In the genomic region with DNA sequence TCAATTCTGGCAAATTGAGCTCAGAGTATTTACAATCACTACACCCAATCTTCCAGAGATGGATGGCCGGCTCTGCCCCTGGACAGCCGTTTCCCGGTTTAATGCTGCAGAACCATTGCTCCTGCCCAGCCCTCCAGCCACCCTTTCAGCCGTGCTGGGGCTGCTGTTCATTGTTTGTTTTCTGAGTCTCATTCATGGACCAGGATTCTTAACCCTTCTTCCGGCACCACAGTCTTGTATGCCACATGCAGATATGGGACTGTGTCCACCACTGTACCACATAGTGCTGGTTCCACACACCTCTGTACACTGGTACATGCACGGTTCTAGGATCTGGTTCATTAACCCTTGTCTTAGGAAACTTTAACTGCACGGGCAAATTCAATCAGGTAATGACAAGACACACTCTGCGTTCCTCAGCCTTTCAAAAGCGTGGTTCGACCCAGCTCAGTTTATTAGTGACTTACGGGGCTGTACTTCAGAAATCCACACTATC, we compare ENCODE assay signal across 25 mouse cellular contexts. TPM values are rescaled to one million over a fixed set of nuclear protein-coding genes. Genes with fewer than 3 reads are reported as not detected.
DNase-seq lines count a peak whose midpoint lies in the region; ATAC-seq and TF ChIP-seq lines count a peak whose summit lies in the region.
"Had no signal": no experiment of that assay in that cellular context is flagged by ENCODE, and none has a peak within 500 bp of the region (broad histone marks: within the 10 kb centered on the region; RNA-seq: fewer than 3 reads in every experiment).

No protein-coding gene starts in this region.

- TF ChIP-seq CTCF in kidney, adult 2 months (conservative IDR thresholded peaks at IDR 0.05; ENCODE audit: insufficient read depth, insufficient read length, low read depth, low read length): no peak
- no peak for TF ChIP-seq CTCF in testis, adult 2 months (IDR thresholded peaks at IDR 0.05; ENCODE audit: control insufficient read depth, insufficient read depth, insufficient replicate concordance, low read depth, low read length)

- no peak for DNase-seq in kidney, postnatal 36 days
- no peak for DNase-seq in kidney, adult 2 months
- DNase-seq in kidney, postnatal 4 days: peak; percentile 21 to 43
- DNase-seq in kidney, adult 8-10 months: no peak
- DNase-seq in testis, postnatal 10 days (ENCODE audit: low spot score): no peak
- DNase-seq: adrenal gland, adult 8-10 months; adrenal gland, postnatal 14 days; adrenal gland, postnatal 36 days; B cell, adult 2 months; cerebellum, adult 11-12 months; cerebellum, adult 2 months; cerebellum, adult 9-10 months; cerebellum, postnatal 10 days; cerebellum, postnatal 25 days had no signal

- no peak overlapping the region for H3K4me3 ChIP-seq in kidney, embryonic 14.5 days (ENCODE audit: low read length)
- no peak overlapping the region for H3K4me3 ChIP-seq in kidney, embryonic 16.5 days (ENCODE audit: low read length)
- no peak overlapping the region for H3K4me3 ChIP-seq in kidney, adult 2 months (ENCODE audit: insufficient read depth, low read depth, low read length)
- peak overlapping the region; percentile 62 for H3K4me3 ChIP-seq in testis, adult 2 months (ENCODE audit: control insufficient read depth, low read depth, low read length)
- H3K4me3 ChIP-seq: embryonic facial prominence, embryonic 10.5 days; embryonic facial prominence, embryonic 12.5 days; forebrain, embryonic 13.5 days had no signal

- H3K4me1 ChIP-seq in kidney, embryonic 14.5 days (ENCODE audit: control insufficient read depth, insufficient read depth, low read length): peaks cover 9% of the 10 kb centered on the region
- peaks cover 9% of the 10 kb centered on the region for H3K4me1 ChIP-seq in kidney, embryonic 16.5 days (ENCODE audit: insufficient read depth, low read length)
- H3K4me1 ChIP-seq in kidney, adult 2 months (ENCODE audit: control insufficient read depth, insufficient read depth, low read length): no peaks in the 10 kb centered on the region
- H3K4me1 ChIP-seq in testis, adult 2 months (ENCODE audit: control insufficient read depth, insufficient read depth, low read length): no peaks in the 10 kb centered on the region; the same call in none of the 2 replicates

- no peaks in the 10 kb centered on the region for H3K27me3 ChIP-seq in kidney, embryonic 14.5 days (ENCODE audit: control insufficient read depth, insufficient read depth, low read length)
- no peaks in the 10 kb centered on the region for H3K27me3 ChIP-seq in kidney, embryonic 16.5 days (ENCODE audit: insufficient read depth, low read length)
- H3K27me3 ChIP-seq in kidney, adult 2 months (replicated peaks; ENCODE audit: control insufficient read depth, insufficient read depth, low read length): no peaks in the 10 kb centered on the region
- no peaks in the 10 kb centered on the region for H3K27me3 ChIP-seq in testis, adult 2 months (ENCODE audit: control insufficient read depth, insufficient read depth, low read length)
- H3K27me3 ChIP-seq: CH12.LX; embryonic facial prominence, embryonic 12.5 days; forebrain, embryonic 13.5 days; Patski had no signal

- WGBS in kidney, embryonic 14.5 days: 30% methylated on average over 11 of the region's 11 CpGs
- 27% methylated on average over 11 of the region's 11 CpGs for WGBS in kidney, embryonic 16.5 days
- 49% methylated on average over 11 of the region's 11 CpGs for WGBS in kidney, adult 2 months

- H3K4me2 ChIP-seq in kidney, embryonic 14.5 days (replicated peaks; ENCODE audit: low read depth, low read length): no peak overlapping the region
- H3K4me2 ChIP-seq in kidney, embryonic 16.5 days (replicated peaks; ENCODE audit: low read depth, low read length): no peak overlapping the region
- H3K4me2 ChIP-seq: embryonic facial prominence, embryonic 12.5 days; forebrain, embryonic 13.5 days had no signal

- no peaks in the 10 kb centered on the region for H3K9me3 ChIP-seq in kidney, embryonic 14.5 days (ENCODE audit: control insufficient read depth, low read length)
- no peaks in the 10 kb centered on the region for H3K9me3 ChIP-seq in kidney, embryonic 16.5 days (ENCODE audit: low read length)
- H3K9me3 ChIP-seq: embryonic facial prominence, embryonic 10.5 days; embryonic facial prominence, embryonic 12.5 days; forebrain, embryonic 13.5 days; G1E had no signal

- ATAC-seq in kidney, embryonic 14.5 days (ENCODE audit: low FRiP score, low TSS enrichment): peak; percentile 71
- ATAC-seq in kidney, embryonic 16.5 days (ENCODE audit: low FRiP score, low TSS enrichment): peak; percentile 67; the same call in 1 of the 2 replicates
- ATAC-seq: activated CD4-positive, CD25-positive, alpha-beta regulatory T cell, adult 4 months; CD4-positive, CD25-positive, alpha-beta regulatory T cell, adult 4 months; forebrain, embryonic 13.5 days; Patski had no signal

- H3K27ac ChIP-seq in kidney, embryonic 14.5 days (ENCODE audit: low read depth, low read length): no peak overlapping the region
- no peak overlapping the region for H3K27ac ChIP-seq in kidney, embryonic 16.5 days (ENCODE audit: low read length)
- no peak overlapping the region for H3K27ac ChIP-seq in kidney, adult 2 months (ENCODE audit: insufficient read depth, low read depth, low read length)
- no peak overlapping the region for H3K27ac ChIP-seq in testis, adult 2 months (ENCODE audit: control insufficient read depth, insufficient read depth, low read depth, low read length)
- H3K27ac ChIP-seq: embryonic facial prominence, embryonic 10.5 days; embryonic facial prominence, embryonic 12.5 days; forebrain, embryonic 13.5 days had no signal

- H3K9ac ChIP-seq in kidney, embryonic 14.5 days (ENCODE audit: low read depth, low read length): no peak overlapping the region
- H3K9ac ChIP-seq in kidney, embryonic 16.5 days (replicated peaks; ENCODE audit: low read length): no peak overlapping the region
- H3K9ac ChIP-seq: embryonic facial prominence, embryonic 12.5 days; forebrain, embryonic 13.5 days had no signal

- no peak for TF ChIP-seq POLR2A in kidney, adult 2 months (IDR thresholded peaks at IDR 0.05; ENCODE audit: low read depth, low read length)
- no peak for TF ChIP-seq POLR2A in testis, adult 2 months (IDR thresholded peaks at IDR 0.05; ENCODE audit: control insufficient read depth, low read depth, low read length)

- H3K36me3 ChIP-seq in kidney, embryonic 14.5 days (ENCODE audit: control insufficient read depth, insufficient read depth, low read length): no peaks in the 10 kb centered on the region
- H3K36me3 ChIP-seq in kidney, embryonic 16.5 days (ENCODE audit: insufficient read depth, low read length): no peaks in the 10 kb centered on the region
- H3K36me3 ChIP-seq in kidney, adult 2 months (ENCODE audit: control insufficient read depth, insufficient read depth, low read length): no peaks in the 10 kb centered on the region
- no peaks in the 10 kb centered on the region for H3K36me3 ChIP-seq in testis, adult 2 months (ENCODE audit: control insufficient read depth, insufficient read depth, low read length)
- H3K36me3 ChIP-seq: embryonic facial prominence, embryonic 10.5 days; embryonic facial prominence, embryonic 12.5 days; G1E had no signal

RNA-seq across cellular contexts. Expression of gene Disp1, which starts 12.4 kb away (rescaled TPM):
- polyA plus RNA-seq in kidney, embryonic 14.5 days (2014; fragmentation: Nextera tagmentation; extraction: Ambion mirVana): 9.6 and 16.9 TPM in 2 replicates
- polyA plus RNA-seq in kidney, embryonic 16.5 days (2015; fragmentation: Nextera tagmentation; extraction: Ambion mirVana): 12.8 and 15.9 TPM in 2 replicates
- polyA plus RNA-seq in kidney, adult 2 months (2012; rRNA removed): 5.5 and 5.9 TPM in 2 replicates
- polyA plus RNA-seq in testis, adult 2 months (2012; rRNA removed): 4.1 and 5.8 TPM in 2 replicates

Comparison
In these comparisons a context has a peak if more than half of its experiments do, and no peak if none do; other contexts are left out.
1. DNase-seq: peak in kidney, postnatal 4 days (2 of 2); none in kidney, postnatal 36 days (0 of 2), kidney, adult 2 months (single experiment), kidney, adult 8-10 months (0 of 2) and testis, postnatal 10 days (single experiment).